Mouse (Mus musculus) brain, embryonic 18.5 days (tissue): Measurements from ENCODE around the gene Epb41l3.

ENCODE experiments used
- DNase-seq: peaks from one replicate; pipeline ENCODE4 v3.0.0-alpha.2; 2012; ENCODE audit warnings: low read depth, low spot score

The Epb41l3 gene

DNA sequence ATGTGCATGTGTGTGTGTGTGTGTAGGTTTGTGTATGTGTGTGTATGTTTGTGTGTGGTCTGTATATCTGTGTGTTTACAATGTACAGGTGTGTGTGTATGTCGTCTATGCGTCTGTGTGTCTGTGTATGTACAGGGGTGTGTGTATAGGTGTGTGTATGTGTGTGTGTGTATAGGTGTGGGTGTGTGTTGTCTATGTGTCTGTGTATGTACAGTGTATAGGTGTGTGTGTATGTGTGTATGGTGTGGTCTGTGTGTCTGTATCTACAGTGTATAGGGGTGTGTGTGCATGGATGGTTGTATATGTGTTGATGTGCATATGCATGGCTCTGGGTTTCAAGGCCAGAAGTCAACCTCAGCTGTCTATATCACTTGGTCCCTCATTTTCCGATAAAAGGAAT is 161.7 kb downstream of the Epb41l3 start:
- DNase-seq, result no peak

DNA sequence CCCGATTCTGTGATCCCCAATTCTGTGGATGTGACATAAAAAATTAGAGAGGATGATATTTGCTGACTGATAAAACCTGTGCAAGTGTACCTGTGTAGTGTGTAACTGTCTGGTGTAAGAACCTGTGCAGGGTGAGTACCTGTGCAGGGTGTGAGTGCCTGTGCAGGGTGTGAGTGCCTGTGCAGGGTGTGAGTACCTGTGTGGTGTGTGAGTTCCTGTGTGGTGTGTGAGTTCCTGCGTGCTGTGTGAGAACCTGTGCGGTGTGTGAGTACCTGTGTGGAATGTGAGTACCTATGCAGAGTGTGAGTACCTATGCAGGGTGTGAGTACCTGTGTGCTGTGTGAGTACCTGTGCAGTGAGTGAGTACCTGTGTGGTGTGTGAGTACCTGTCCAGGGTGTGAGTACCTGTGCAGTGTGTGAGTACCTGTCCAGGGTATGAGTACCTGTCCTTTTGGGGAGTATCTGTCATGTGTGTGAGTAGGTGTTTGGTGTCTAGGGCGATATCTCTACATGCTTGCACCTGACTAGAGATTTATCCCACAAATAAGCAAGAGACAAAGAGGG is 163.4 kb downstream of the Epb41l3 start:
- no peak for DNase-seq

DNA sequence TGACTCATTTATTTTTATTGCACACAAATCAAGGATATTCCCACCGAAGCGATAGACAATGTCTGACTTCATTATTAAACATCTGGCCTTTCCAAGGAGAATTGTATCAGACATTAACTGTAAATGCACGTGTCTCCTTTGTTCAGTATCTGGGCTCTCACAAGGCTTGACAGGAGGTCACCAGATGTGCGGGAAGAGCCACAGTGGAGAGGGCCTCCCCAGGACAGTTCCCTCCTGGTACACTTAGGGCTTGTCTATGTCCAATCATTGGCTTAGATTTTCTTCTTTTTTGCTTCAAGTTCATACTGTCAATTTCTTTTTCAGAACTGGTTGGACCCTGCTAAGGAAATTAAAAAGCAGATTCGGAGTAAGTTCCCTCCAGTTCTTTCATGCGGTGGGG is 163.9 kb downstream of the Epb41l3 start:
- no peak for DNase-seq

- DNase-seq, result no peak
Observed at GRCm38 (mm10) chr17:69255834-69256233, 180.4 kb downstream of the Epb41l3 start.

GRCm38 (mm10) chr17:69256441-69256840 is 181.0 kb downstream of the Epb41l3 start:
- DNase-seq, result no peak

- DNase-seq, result no peak
Observed at GRCm38 (mm10) chr17:69263810-69264565, 188.5 kb downstream of the Epb41l3 start.

- DNase-seq, result no peak
Observed at GRCm38 (mm10) chr17:69265171-69265570, 189.7 kb downstream of the Epb41l3 start.

DNA sequence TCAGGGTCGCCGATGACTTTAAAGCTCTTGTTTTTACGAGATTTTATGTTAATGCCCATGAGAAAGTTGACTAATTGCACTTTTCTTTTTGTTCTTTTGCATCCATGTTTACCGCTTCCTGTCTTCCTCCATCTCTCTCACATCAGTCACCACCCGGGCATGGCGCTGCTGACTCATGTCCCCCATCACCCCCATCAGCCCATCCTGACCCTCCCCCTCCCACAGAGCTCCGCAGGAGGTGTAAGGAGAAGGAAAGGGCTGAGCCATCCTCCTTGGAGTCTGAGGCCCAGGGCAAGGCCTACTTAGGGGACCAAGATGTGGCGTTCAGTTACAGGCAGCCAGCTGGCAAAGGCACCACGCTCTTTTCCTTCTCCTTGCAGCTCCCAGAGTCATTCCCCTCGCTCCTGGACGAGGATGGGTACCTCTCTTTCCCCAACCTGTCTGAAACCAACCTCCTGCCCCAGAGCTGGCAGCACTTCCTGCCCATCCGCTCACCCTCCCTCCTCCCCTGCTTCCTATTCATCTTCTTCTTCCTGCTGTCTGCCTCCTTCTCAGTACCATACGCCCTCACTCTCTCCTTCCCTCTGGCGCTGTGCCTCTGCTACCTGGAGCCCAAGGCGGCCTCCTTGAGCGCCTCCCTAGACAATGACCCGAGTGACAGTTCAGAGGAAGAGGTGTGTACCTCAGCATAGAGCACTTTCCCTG is 190.4 kb downstream of the Epb41l3 start:
- no peak for DNase-seq

DNA sequence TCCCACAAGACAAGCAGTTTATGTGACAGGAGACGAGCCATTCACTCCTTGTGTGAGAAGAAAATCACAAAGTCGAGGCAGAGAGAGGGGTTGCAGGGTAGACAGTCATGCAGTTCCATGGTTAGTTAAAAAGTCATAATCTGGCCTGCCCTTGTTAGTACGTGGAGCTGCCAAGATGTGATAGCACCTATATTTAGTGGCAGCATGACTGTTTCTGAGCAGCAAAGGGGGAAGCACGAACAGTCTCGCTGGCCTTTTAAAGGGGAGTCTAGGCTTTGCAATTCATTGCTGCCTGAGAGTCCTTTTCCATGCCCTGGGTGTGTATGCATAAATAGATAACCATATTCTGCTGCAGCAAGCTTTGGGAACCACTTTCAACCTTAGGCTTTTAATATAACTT is 191.5 kb downstream of the Epb41l3 start:
- no peak for DNase-seq

- no peak for DNase-seq
Observed at GRCm38 (mm10) chr17:69267526-69267925, 192.0 kb downstream of the Epb41l3 start.

- no peak for DNase-seq
Observed at GRCm38 (mm10) chr17:69277362-69277761, 201.9 kb downstream of the Epb41l3 start.

DNA sequence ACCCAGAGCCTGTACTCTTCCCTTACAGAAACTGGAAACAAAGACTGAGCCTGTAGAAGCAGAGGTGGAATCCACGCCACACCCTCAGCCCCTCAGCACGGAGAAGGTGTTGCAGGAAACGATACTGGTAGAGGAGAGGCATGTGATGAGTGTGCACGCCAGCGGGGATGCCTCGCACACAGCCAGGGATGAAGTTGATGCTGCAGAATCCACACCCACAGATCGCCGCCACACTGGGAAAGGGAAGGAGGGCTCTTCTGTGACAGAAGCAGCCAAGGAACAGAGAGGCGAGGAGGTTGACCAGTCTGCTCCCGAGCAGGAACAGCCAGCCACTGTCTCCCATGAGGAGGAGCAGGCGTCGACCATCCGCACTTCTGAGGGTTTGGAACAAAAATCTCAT is 209.0 kb downstream of the Epb41l3 start:
- no peak for DNase-seq

GRCm38 (mm10) chr17:69288130-69288529 is 212.6 kb downstream of the Epb41l3 start:
- no peak for DNase-seq

GRCm38 (mm10) chr17:69290272-69290671 is 214.8 kb downstream of the Epb41l3 start:
- DNase-seq, result no peak

GRCm38 (mm10) chr17:69301552-69301951 is 226.1 kb downstream of the Epb41l3 start:
- no peak for DNase-seq

- DNase-seq, result no peak
Observed at GRCm38 (mm10) chr17:69303579-69304274, 228.2 kb downstream of the Epb41l3 start.

DNA sequence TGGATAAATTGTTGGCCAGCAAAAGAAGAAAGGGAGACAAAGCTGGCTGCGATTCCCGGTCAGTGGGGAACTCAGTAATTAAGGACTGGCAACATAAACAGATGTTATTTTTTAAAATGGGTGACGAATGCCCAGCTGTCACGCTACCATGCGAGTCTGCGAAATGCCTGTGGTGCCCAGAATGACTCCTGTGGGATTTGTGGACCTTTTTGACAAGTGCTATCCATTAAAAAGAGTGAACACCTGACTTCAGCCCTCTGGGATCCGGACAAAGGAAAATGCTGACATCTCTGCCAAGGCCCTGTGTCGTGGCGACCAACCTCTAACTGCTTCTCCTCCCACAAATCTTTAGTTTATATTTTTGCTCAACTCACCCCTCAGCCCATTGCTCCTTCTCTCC is 232.2 kb downstream of the Epb41l3 start:
- no peak for DNase-seq

DNA sequence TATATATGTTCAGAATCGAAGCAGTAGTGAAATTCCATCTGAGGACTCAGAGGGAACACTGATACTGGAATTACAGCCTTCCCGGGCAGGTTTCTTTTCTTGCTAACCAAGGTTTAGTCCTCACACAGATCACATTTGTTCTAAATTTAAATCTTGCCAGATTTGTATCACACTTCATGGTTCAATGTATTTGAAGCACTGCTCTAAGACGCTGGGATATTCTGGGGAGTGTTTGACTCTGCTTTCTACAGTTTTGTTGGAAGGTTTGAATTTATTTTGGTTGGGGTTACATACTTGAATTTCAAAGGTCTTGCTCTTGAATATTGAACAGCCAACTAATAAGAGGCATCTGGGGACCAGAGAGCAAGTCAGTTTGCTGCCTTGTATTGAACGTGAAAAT is 234.4 kb downstream of the Epb41l3 start:
- DNase-seq, result no peak

- DNase-seq, result no peak
Observed at GRCm38 (mm10) chr17:69320496-69320895, 245.0 kb downstream of the Epb41l3 start.

- DNase-seq, result no peak
Observed at GRCm38 (mm10) chr17:69322721-69323120, 247.2 kb downstream of the Epb41l3 start.
